Mouse (Mus musculus): ENCODE measurements at regions not wholly inside any gene's neighbourhood (a gene's known extent, or its start where the extent isn't known, plus 50 kb on each side); places are given as distances from the start of the nearest gene placed in this dataset.

DNA sequence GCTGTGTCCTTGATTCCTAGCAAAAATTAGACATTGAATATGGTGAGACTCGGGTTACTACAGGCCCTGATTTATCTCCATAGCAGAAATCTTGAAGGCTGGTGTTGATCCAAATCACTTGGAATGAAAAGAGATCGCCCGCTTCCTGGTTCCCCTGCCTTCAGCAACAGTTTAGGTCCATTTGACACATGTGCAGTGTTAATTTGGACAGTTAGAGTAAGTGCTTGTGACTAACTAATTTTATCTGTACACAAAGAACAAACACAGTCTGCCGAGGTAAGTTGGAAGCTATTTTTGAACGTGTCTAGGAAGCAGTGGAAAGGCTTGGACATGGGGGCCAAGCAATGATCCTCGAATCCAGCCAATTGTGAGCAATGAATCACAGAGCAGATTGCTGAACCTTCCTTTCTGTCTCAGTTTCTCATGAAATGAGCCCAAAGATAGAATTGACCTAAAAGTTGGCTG is 105.2 kb upstream of the Arhgap5 start:
- Histone ChIP-seq H3K4me3 (ENCODE audit: insufficient read depth, low read length) (no peak overlapping the region), H3K4me1 (ENCODE audit: control insufficient read depth, insufficient read depth, low read length) (peaks cover 14% of the 10 kb centered on the region), H3K27ac (ENCODE audit: insufficient read depth, low read depth, low read length) (no peak overlapping the region; the same call in 1 of the 2 replicates)
- TF ChIP-seq POLR2A (IDR thresholded peaks at IDR 0.05; ENCODE audit: borderline replicate concordance, low read depth, low read length): no peak
- no peak for TF ChIP-seq CTCF (IDR thresholded peaks at IDR 0.05; ENCODE audit: low read depth, low read length)

DNA sequence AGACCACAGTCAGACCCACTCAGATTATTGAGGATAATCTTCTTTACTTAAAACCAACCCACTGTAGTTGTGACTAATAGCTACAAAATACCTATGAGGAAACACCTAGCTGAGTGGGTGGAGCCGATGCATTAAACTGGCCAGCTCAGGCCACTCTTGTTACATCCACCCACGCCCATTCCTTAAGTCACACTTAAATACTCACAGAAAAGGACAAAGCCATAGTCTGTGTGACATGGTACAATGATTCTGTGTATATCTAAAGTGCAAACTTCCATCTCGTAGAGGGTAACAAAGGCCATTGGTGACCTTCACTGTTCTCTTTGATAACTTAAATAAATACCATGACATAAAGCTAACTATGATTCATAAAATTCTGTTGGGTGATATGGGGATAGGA is 103.7 kb upstream of the Arhgap5 start:
- no peak overlapping the region for H3K27ac ChIP-seq (ENCODE audit: insufficient read depth, low read depth, low read length)
- no peak overlapping the region for H3K4me3 ChIP-seq (ENCODE audit: insufficient read depth, low read length)
- H3K4me1 ChIP-seq (ENCODE audit: control insufficient read depth, insufficient read depth, low read length): peaks cover 14% of the 10 kb centered on the region
- TF ChIP-seq POLR2A (IDR thresholded peaks at IDR 0.05; ENCODE audit: borderline replicate concordance, low read depth, low read length) (no peak), CTCF (IDR thresholded peaks at IDR 0.05; ENCODE audit: low read depth, low read length) (no peak)

DNA sequence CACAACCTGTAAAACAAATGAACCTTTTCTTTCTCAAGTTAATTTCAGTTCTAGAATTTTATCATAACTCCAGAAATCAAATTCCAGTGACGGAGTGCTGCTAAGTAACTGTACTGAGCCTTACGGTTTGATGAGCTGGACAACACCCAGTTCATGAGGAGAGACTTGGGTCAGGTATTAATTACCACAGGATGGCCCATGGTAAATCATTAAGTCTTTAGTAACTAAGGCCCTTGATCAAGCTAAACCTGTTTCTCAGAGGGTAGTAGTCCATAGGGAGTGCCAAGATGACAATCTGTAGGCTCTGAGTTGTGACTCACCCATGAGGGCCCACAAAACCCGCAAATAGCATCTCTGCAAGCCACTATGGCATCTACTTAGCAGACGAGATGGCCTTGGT is 101.1 kb upstream of the Arhgap5 start:
- TF ChIP-seq POLR2A (IDR thresholded peaks at IDR 0.05; ENCODE audit: borderline replicate concordance, low read depth, low read length) (no peak), CTCF (IDR thresholded peaks at IDR 0.05; ENCODE audit: low read depth, low read length) (no peak)
- Histone ChIP-seq H3K4me3 (ENCODE audit: insufficient read depth, low read length) (no peak overlapping the region), H3K4me1 (ENCODE audit: control insufficient read depth, insufficient read depth, low read length) (peaks cover 7% of the 10 kb centered on the region), H3K27ac (ENCODE audit: insufficient read depth, low read depth, low read length) (no peak overlapping the region)

DNA sequence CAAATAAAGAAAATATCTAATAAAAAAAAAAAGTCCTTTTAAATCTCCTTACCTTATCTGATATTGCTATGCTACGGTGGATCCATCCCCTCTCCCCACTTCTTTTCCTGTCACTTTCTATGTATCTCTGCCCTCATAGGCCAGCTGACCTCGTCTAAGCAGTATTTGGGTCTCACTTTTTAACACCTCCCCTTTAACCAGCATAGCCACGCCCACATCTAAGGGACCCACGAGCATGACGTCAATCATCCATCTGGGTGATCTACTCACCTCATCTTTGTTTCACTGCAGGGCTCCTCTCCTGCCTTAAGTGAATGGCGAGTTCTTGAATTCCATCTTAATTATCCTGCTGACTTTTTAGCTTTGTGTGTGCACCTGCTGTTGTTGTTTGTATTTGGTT is 97.4 kb upstream of the Arhgap5 start:
- H3K4me1 ChIP-seq (ENCODE audit: control insufficient read depth, insufficient read depth, low read length): no peaks in the 10 kb centered on the region
- TF ChIP-seq CTCF (IDR thresholded peaks at IDR 0.05; ENCODE audit: low read depth, low read length) (no peak), POLR2A (IDR thresholded peaks at IDR 0.05; ENCODE audit: borderline replicate concordance, low read depth, low read length) (no peak)
- H3K4me3 ChIP-seq (ENCODE audit: insufficient read depth, low read length): no peak overlapping the region
- no peak overlapping the region for H3K27ac ChIP-seq (ENCODE audit: insufficient read depth, low read depth, low read length)

DNA sequence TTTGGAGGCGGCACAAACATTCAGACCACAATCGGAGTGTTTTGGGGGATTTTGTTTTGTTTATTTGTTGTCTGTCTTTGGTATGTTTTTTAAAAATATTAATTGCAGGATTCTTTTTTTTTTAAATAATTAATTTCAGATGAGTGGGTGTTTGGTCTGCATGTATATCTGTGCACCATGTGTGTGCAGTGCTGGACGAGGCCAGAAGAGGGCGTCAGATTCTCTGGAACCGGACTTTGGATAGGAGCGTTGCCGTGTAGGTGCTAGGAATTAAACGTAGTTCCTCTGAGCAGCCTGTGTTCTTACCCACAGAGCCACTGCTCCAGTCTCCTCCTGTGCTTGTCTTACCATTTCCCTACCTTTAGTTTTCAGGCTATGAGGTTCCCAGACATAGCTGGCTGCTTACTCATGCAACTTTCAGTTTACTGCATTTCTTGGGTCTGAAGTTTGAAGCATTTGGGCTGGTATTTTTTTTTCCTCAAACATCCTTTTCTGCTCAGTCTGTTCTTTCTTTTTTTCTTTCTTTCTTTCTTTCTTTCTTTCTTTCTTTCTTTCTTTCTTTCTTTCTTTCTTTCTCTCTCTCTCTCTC is 95.4 kb upstream of the Arhgap5 start:
- H3K4me3 ChIP-seq (ENCODE audit: insufficient read depth, low read length): no peak overlapping the region
- no peak for TF ChIP-seq CTCF (IDR thresholded peaks at IDR 0.05; ENCODE audit: low read depth, low read length)
- TF ChIP-seq POLR2A (IDR thresholded peaks at IDR 0.05; ENCODE audit: borderline replicate concordance, low read depth, low read length): no peak
- H3K4me1 ChIP-seq (ENCODE audit: control insufficient read depth, insufficient read depth, low read length): no peaks in the 10 kb centered on the region
- H3K27ac ChIP-seq (ENCODE audit: insufficient read depth, low read depth, low read length): no peak overlapping the region

DNA sequence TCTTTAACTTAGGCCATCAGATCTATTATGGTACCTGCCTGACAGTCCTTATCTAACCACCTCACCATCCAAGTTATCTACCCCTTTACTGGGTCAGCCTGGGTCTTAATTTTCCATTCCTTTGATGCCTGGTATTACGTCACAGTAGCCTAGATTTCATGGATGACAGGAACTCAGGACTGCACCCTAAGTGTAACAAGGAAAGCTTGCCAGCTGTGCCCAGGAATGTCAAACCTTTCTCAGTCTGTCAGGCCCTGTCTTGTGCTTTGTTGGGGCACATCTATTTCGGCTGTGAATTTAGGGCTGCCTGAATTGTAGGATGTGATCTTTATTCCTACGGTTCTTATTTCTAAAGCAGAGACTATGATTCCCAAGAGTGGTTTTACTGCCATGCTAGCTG is 94.6 kb upstream of the Arhgap5 start:
- Histone ChIP-seq H3K4me3 (ENCODE audit: insufficient read depth, low read length) (no peak overlapping the region), H3K27ac (ENCODE audit: insufficient read depth, low read depth, low read length) (no peak overlapping the region), H3K4me1 (ENCODE audit: control insufficient read depth, insufficient read depth, low read length) (no peaks in the 10 kb centered on the region)
- TF ChIP-seq CTCF (IDR thresholded peaks at IDR 0.05; ENCODE audit: low read depth, low read length) (no peak), POLR2A (IDR thresholded peaks at IDR 0.05; ENCODE audit: borderline replicate concordance, low read depth, low read length) (no peak)

DNA sequence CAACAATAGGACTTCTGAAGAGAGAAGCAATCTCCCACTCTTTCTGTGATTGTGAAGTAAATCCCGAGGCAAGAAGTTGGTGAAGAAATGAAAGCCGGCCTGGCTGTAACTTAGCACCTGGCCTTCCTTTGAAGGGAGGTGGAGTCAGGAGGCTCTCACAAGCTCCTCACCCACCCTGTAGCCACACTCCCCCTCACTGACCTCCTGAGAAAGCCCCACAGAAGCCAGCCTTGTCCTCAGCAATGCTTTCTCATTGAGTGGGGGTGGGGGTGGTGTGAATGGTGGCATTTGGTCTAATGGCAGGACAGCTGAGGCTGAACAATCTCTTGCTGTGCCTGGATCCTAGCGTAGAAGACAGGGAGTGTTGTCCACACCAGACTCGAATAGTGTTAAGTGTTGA is 91.6 kb upstream of the Arhgap5 start:
- TF ChIP-seq CTCF (IDR thresholded peaks at IDR 0.05; ENCODE audit: low read depth, low read length): no peak
- no peak for TF ChIP-seq POLR2A (IDR thresholded peaks at IDR 0.05; ENCODE audit: borderline replicate concordance, low read depth, low read length)
- Histone ChIP-seq H3K27ac (ENCODE audit: insufficient read depth, low read depth, low read length) (no peak overlapping the region), H3K4me1 (ENCODE audit: control insufficient read depth, insufficient read depth, low read length) (no peaks in the 10 kb centered on the region), H3K4me3 (ENCODE audit: insufficient read depth, low read length) (no peak overlapping the region)

DNA sequence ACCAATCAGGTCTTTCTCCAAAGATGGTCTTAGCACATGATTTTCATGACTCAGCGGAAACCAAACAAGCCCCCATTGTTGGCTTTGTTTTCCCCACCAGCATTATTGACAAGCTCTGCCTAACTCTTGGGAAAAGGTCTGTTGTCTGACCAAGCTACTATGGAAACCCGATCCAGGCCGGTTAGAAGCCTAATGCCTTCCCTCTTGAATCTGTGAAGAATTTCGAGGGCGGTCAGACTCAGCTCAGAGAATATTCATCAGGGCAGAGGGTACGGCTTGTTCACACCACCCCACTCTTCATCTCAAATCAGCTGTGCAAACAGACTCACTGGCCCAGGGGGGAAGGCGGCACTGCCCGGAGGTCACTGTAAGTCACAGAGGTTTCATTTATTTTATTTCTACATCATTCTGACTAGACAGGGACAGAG is 90.7 kb upstream of the Arhgap5 start:
- Histone ChIP-seq H3K27ac (ENCODE audit: insufficient read depth, low read depth, low read length) (no peak overlapping the region), H3K4me3 (ENCODE audit: insufficient read depth, low read length) (no peak overlapping the region), H3K4me1 (ENCODE audit: control insufficient read depth, insufficient read depth, low read length) (no peaks in the 10 kb centered on the region)
- TF ChIP-seq CTCF (IDR thresholded peaks at IDR 0.05; ENCODE audit: low read depth, low read length): no peak
- TF ChIP-seq POLR2A (IDR thresholded peaks at IDR 0.05; ENCODE audit: borderline replicate concordance, low read depth, low read length): no peak

DNA sequence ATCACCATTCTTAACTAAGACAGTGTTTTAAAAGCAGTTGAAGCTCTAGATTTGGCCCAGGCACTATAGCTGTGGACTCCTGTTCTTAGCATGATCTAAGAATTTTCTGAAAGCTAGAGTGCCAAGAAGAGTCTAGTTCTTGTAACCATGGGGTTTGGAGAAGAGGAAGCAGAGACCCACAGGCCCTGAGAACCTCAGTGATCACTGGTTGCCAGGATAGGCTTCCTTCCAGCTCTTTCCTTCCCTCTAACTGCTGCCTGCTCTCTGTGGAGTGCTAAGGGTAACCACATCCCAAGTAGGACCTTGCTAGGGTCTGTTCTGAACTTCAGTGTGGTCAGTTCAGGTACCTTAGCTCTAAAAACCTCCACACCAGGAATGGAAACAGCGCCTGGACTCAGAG is 81.0 kb upstream of the Arhgap5 start:
- H3K27ac ChIP-seq (ENCODE audit: insufficient read depth, low read depth, low read length): no peak overlapping the region
- no peak overlapping the region for H3K4me3 ChIP-seq (ENCODE audit: insufficient read depth, low read length)
- TF ChIP-seq CTCF (IDR thresholded peaks at IDR 0.05; ENCODE audit: low read depth, low read length) (no peak), POLR2A (IDR thresholded peaks at IDR 0.05; ENCODE audit: borderline replicate concordance, low read depth, low read length) (no peak)
- H3K4me1 ChIP-seq (ENCODE audit: control insufficient read depth, insufficient read depth, low read length): peaks cover 5% of the 10 kb centered on the region

DNA sequence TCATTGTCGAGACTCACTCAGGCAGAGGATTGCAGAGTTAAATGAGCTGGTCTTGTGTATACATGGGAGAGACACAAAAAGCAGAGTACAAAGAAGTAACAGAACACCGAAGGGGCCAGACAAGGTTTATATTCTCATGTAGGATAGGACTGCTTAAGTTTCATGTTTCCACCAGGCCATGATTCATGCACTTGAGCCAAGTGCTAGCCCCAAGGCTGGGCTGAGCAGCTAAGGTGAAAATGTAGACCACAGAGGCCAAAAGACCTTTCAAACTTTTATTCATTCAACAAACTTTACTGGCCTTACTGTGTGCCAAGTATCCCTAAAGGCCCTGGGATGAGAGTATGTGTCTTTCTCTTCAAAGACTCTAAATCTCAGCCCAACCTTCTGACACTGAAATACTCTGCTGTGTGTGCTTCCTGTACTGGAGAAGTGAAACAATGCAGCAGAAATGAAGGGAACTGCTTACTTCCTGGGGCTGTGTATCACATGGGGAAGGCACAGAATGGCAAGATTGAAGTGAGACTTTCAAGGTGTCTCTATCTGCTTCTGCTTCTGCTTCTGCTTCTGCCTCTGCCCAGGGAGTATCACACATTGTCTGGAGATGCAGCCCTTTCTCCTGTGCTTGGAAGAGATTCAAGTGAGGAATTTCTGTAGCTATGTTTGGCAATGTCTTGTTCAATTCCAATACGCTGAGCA is 79.3 kb upstream of the Arhgap5 start:
- H3K4me1 ChIP-seq (ENCODE audit: control insufficient read depth, insufficient read depth, low read length): peaks cover 5% of the 10 kb centered on the region
- H3K4me3 ChIP-seq (ENCODE audit: insufficient read depth, low read length): no peak overlapping the region
- no peak for TF ChIP-seq POLR2A (IDR thresholded peaks at IDR 0.05; ENCODE audit: borderline replicate concordance, low read depth, low read length)
- no peak for TF ChIP-seq CTCF (IDR thresholded peaks at IDR 0.05; ENCODE audit: low read depth, low read length)
- 0 out of 2 replicates have a peak overlapping the region, but pooled peaks have one; percentile 11 for H3K27ac ChIP-seq (ENCODE audit: insufficient read depth, low read depth, low read length)
